Mouse (Mus musculus): ENCODE data around the gene Ifitm10.
"Not testable (repeated sequence)": the region's sequence is repeated elsewhere in the genome, so short reads cannot be mapped to it uniquely, and the experiment has no call there.

Gene Ifitm10

GRCm38 (mm10) chr7:142360743-142361142 lies 12.8 kb downstream of the Ifitm10 start:
- DNase-seq, result no peak

GRCm38 (mm10) chr7:142359129-142359528 lies 14.4 kb downstream of the Ifitm10 start:
- no peak for DNase-seq

- DNase-seq, result no peak
Observed at GRCm38 (mm10) chr7:142357566-142357965, 16.0 kb downstream of the Ifitm10 start.

- DNase-seq, result no peak
Observed at GRCm38 (mm10) chr7:142354661-142355233, 18.8 kb downstream of the Ifitm10 start.

- DNase-seq, result no peak
Observed at GRCm38 (mm10) chr7:142353854-142354253, 19.7 kb downstream of the Ifitm10 start.

- no peak for DNase-seq
Observed at GRCm38 (mm10) chr7:142351569-142351968, 22.0 kb downstream of the Ifitm10 start.

GRCm38 (mm10) chr7:142349308-142349961 lies 24.1 kb downstream of the Ifitm10 start:
- DNase-seq, result no peak

GRCm38 (mm10) chr7:142347542-142347941 lies 26.0 kb downstream of the Ifitm10 start:
- DNase-seq, result no peak

GRCm38 (mm10) chr7:142342247-142342640 lies 31.3 kb downstream of the Ifitm10 start:
- DNase-seq, result no peak

- no peak for DNase-seq
Observed at GRCm38 (mm10) chr7:142341564-142342246, 31.8 kb downstream of the Ifitm10 start.

- DNase-seq, result no peak
Observed at GRCm38 (mm10) chr7:142340269-142340970, 33.1 kb downstream of the Ifitm10 start.

GRCm38 (mm10) chr7:142335151-142335550 lies 38.4 kb downstream of the Ifitm10 start:
- DNase-seq, result no peak

GRCm38 (mm10) chr7:142334246-142334645 lies 39.3 kb downstream of the Ifitm10 start:
- peak; percentile 87 for DNase-seq

- DNase-seq, result not testable (repeated sequence)
Observed at GRCm38 (mm10) chr7:142332741-142333140, 40.8 kb downstream of the Ifitm10 start.

- no peak for DNase-seq
Observed at GRCm38 (mm10) chr7:142331281-142331680, 42.3 kb downstream of the Ifitm10 start.

GRCm38 (mm10) chr7:142330271-142330724 lies 43.3 kb downstream of the Ifitm10 start:
- DNase-seq, result peak; percentile 79

GRCm38 (mm10) chr7:142328507-142328906 lies 45.0 kb downstream of the Ifitm10 start:
- no peak for DNase-seq

GRCm38 (mm10) chr7:142326714-142327445 lies 46.7 kb downstream of the Ifitm10 start:
- DNase-seq, result no peak

GRCm38 (mm10) chr7:142323396-142324117 lies 50.0 kb downstream of the Ifitm10 start:
- DNase-seq, result no peak

- DNase-seq, result no peak
Observed at GRCm38 (mm10) chr7:142322641-142323040, 50.9 kb downstream of the Ifitm10 start.

- DNase-seq, result not testable (repeated sequence)
Observed at GRCm38 (mm10) chr7:142321637-142322306, 51.8 kb downstream of the Ifitm10 start.
